ENCODE assay signal across 9 mouse cellular contexts in the genomic region with DNA sequence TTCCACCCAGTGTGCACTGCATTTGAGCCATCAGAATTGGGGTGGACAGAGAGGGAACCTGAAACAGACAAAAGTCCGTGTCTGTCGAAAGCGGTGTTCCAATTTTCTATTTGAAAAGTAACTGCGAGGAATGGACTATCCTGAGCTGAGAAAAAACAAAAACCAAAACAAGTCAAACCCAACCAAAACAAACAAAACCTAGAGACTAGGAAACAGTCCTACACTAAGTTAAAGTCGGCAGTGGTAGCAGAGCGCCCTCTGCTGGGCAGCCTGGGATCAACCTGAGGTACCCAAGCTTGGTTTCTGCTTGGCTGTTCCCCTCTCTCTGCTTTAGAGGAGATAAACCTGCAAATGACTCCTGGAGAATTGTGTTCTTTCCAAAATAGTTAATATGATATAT. TPM values are rescaled to one million over a fixed set of nuclear protein-coding genes. Genes with fewer than 3 reads are reported as not detected.
DNase-seq lines count a peak whose midpoint lies in the region; ATAC-seq and TF ChIP-seq lines count a peak whose summit lies in the region.
"Had no signal": no experiment of that assay in that cellular context is flagged by ENCODE, and none has a peak within 500 bp of the region (broad histone marks: within the 10 kb centered on the region; RNA-seq: fewer than 3 reads in every experiment).

No protein-coding gene starts in this region.

- no peak overlapping the region for H3K4me3 ChIP-seq in liver, embryonic 12.5 days
- H3K4me3 ChIP-seq in limb, embryonic 11.5 days (ENCODE audit: low read depth, low read length) = no peak overlapping the region
- H3K4me3 ChIP-seq in myocyte = no peak overlapping the region
- H3K4me3 ChIP-seq: embryonic facial prominence, embryonic 13.5 days had no signal

- H3K36me3 ChIP-seq in liver, embryonic 12.5 days = no peaks in the 10 kb centered on the region
- no peaks in the 10 kb centered on the region for H3K36me3 ChIP-seq in limb, embryonic 11.5 days (ENCODE audit: control insufficient read depth, insufficient read depth, low read length)
- H3K36me3 ChIP-seq in myocyte (ENCODE audit: control insufficient read depth, insufficient read depth) = no peaks in the 10 kb centered on the region
- H3K36me3 ChIP-seq: embryonic facial prominence, embryonic 13.5 days had no signal

- H3ac ChIP-seq in myocyte (ENCODE audit: control insufficient read depth, insufficient read length) = no peak overlapping the region

- DNase-seq in liver = peak; percentile 77
- peak; percentile 24 for DNase-seq in cerebellum, adult 9-11 months
- peak; percentile 79 for DNase-seq in gastrocnemius, adult 18-20 months (ENCODE audit: low spot score)
- DNase-seq in kidney, adult 8-10 months = peak; percentile 43 to 80
- DNase-seq in limb, embryonic 11.5 days (ENCODE audit: low spot score) = peak; percentile 93
- DNase-seq in spleen, postnatal 4 days (ENCODE audit: low spot score in 2 of 2) = peak; percentile 69 to 89

- peaks cover 9% of the 10 kb centered on the region for H3K4me1 ChIP-seq in liver, embryonic 12.5 days
- H3K4me1 ChIP-seq in limb, embryonic 11.5 days (ENCODE audit: control insufficient read depth, insufficient read depth, low read length) = no peaks in the 10 kb centered on the region

- H3K4me2 ChIP-seq in liver, embryonic 12.5 days = no peak overlapping the region
- H3K4me2 ChIP-seq in limb, embryonic 11.5 days (ENCODE audit: low read depth, severe bottlenecking) = no peak overlapping the region
- peak overlapping the region; percentile 47 for H3K4me2 ChIP-seq in myocyte (ENCODE audit: low read depth)
- H3K4me2 ChIP-seq: embryonic facial prominence, embryonic 13.5 days had no signal

- H3K27ac ChIP-seq in liver, embryonic 12.5 days = no peak overlapping the region
- no peak overlapping the region for H3K27ac ChIP-seq in limb, embryonic 11.5 days (replicated peaks; ENCODE audit: low read depth, low read length)
- H3K27ac ChIP-seq: embryonic facial prominence, embryonic 13.5 days had no signal

- H3K79me2 ChIP-seq in myocyte (ENCODE audit: control insufficient read depth, insufficient read depth) = no peaks in the 10 kb centered on the region

- no peak for TF ChIP-seq POLR2A in myocyte (IDR thresholded peaks at IDR 0.05; ENCODE audit: insufficient read length, low read depth)

- no peaks in the 10 kb centered on the region; the same call in 1 of the 2 replicates for H3K27me3 ChIP-seq in liver, embryonic 12.5 days (replicated peaks)
- no peaks in the 10 kb centered on the region for H3K27me3 ChIP-seq in limb, embryonic 11.5 days (ENCODE audit: control insufficient read depth, insufficient read depth, low read length)
- H3K27me3 ChIP-seq in myocyte (ENCODE audit: control insufficient read depth, insufficient read depth, insufficient read length) = no peaks in the 10 kb centered on the region

- no peak for ATAC-seq in liver, embryonic 12.5 days
- no peak for ATAC-seq in limb, embryonic 11.5 days (ENCODE audit: insufficient number of reproducible peaks, low FRiP score, low TSS enrichment, low read depth)

- no peaks in the 10 kb centered on the region for H3K9me3 ChIP-seq in liver, embryonic 12.5 days (replicated peaks)
- H3K9me3 ChIP-seq in limb, embryonic 11.5 days (ENCODE audit: control insufficient read depth, low read length) = no peaks in the 10 kb centered on the region
- H3K9me3 ChIP-seq: embryonic facial prominence, embryonic 13.5 days had no signal

- H3K9ac ChIP-seq in liver, embryonic 12.5 days = no peak overlapping the region
- no peak overlapping the region for H3K9ac ChIP-seq in limb, embryonic 11.5 days (ENCODE audit: low read length)
- H3K9ac ChIP-seq: embryonic facial prominence, embryonic 13.5 days had no signal

- WGBS in liver, embryonic 12.5 days (ENCODE audit: insufficient replicate concordance) = 18% methylated on average over 6 of the region's 6 CpGs
- WGBS in limb, embryonic 11.5 days = 18% methylated on average over 6 of the region's 6 CpGs

TF ChIP-seq in myocyte, 11 proteins besides CTCF, POLR2A, EP300 and RAD21:
- TF ChIP-seq MYOD1 (IDR thresholded peaks at IDR 0.05; ENCODE audit: control insufficient read depth in 1 of 3, insufficient read length in 2 of 3, low read depth in 2 of 3) = no peak

RNA-seq across cellular contexts. Expression of a gene that starts 10.0 kb away (rescaled TPM):
- 79.8 and 80.3 TPM in 2 replicates for polyA plus RNA-seq in liver, embryonic 12.5 days (2016; fragmentation: Nextera tagmentation; extraction: Ambion mirVana)
- total RNA-seq in gastrocnemius, adult 18-20 months (2021) = 10 to 100 TPM; 91.2 to 93.5 TPM
- 205 and 212 TPM in 2 replicates for polyA plus RNA-seq in limb, embryonic 11.5 days (2014; fragmentation: Nextera tagmentation; extraction: Ambion mirVana)
- 98.1 TPM for polyA plus RNA-seq in myocyte (2012; fragmentation: generic; extraction: Trizol)

Comparison
In these comparisons a context has a peak if more than half of its experiments do, and no peak if none do; other contexts are left out.
1. DNase-seq: peak in every context shown above with its lines; median percentile 93 in limb, embryonic 11.5 days; 79 in gastrocnemius, adult 18-20 months; 79 in spleen, postnatal 4 days; 77 in liver; 62 in kidney, adult 8-10 months; 24 in cerebellum, adult 9-11 months.